Mouse (Mus musculus) gastrocnemius, adult 18-20 months (tissue): ENCODE data around the gene Ldhb. TPM values are rescaled to one million over a fixed set of nuclear protein-coding genes. Genes with fewer than 3 reads are reported as not detected.
"Not testable (repeated sequence)": the region's sequence is repeated elsewhere in the genome, so short reads cannot be mapped to it uniquely, and the experiment has no call there.

Experiments used
- DNase-seq: peaks from one replicate; pipeline ENCODE4 v3.0.0; 2021; ENCODE audit warnings: low spot score
- total RNA-seq, 2 experiments: library from RNA; stranded (reverse); gene quantifications; 2 replicates each; pipeline ENCODE4 v1.2.3; 2021

The Ldhb gene
- total RNA-seq, 2 experiments from 2014 or later: 379 to 613 TPM

GRCm38 (mm10) chr6:142514912-142515311 is 7.2 kb upstream of the Ldhb start:
- DNase-seq: no peak

GRCm38 (mm10) chr6:142512902-142513301 is 5.1 kb upstream of the Ldhb start:
- no peak for DNase-seq

DNA sequence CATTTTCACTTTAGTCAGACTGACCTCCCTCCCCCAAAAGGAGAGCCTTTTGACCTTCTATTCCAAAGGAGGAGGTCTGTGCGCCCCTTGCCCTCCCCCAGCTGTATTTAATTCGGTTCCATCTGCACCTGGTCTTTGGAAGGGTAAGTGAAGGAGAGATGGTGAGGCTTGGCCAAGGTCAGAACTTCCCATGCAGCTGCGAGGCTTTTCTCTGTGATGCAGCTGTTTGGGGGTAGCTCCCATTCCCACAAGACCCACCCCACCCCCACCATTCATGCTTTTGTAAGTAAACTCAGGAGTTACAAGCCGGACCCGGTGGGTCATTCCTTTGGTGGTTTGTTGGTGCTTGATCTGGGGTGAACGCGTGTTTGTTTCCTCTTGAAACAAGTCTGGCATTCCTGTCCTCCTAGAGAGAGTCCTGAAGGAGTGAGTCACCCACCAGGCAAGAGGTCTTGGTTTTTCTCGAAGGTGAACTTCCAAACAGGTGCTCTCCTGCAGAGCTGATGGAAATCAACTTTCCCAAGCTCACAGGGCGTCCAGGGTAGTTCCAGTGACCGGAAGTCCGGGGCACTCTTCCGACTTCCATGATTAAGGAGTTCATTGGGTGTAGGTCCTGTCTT is 3.9 kb upstream of the Ldhb start:
- no peak for DNase-seq

DNA sequence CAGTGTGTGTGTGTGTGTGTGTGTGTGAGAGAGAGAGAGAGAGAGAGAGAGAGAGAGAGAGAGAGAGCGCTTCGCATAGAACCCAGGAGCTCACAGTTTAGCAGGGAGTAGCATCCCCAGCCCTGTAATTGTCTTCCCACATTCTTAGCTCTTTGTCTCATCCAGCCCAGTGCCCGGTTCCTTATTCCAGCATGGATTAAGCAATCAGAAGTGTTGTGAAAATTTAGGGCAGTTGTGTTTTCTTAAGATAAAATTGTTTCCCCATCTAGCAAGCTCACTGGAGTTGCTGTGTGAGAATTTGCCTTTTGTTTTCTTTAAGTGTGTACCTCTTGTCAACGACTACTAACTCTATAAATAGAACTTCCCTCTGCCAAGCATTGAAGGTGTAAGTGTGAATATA is 906 bp upstream of the Ldhb start:
- no peak for DNase-seq

DNA sequence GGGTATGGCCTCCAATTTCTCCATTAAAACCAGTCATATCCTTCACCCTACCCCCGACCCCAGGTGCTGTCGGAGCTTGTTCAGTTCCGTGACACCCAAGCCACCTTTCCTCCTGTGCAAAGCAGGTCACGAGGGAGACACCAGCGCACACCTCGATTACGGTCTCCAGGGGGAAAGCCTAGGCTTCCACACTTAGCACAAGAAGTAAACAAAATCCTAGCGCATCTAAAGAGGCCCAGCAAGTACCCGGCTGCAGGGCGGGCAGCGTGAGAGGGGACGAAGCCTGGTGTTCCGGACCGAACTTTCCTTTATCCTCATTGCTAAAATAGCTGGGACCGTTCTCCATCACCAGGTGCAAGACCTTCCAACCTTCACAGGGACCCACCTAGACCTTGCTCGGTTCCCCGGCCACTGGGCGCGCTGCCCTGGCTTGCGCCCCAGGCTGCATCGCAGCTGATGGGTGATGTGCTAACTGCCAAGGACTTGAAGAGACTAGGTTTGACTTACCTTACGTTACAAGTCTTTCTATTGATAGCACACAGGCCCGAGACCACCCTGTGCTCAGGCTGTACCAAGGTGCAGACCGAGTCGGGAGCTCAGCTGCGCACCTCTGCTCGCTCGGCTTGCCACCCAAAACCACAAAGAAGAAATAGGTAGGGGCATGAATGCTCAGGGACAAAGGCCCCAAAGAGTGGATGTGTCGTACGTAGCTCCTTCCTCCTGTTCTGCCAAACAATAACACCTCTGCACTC is 548 bp downstream of the Ldhb start:
- no peak for DNase-seq

- DNase-seq: no peak
These were observed 1.3 kb downstream of the Ldhb start for GRCm38 (mm10) chr6:142506338-142507032.

GRCm38 (mm10) chr6:142503601-142504000 is 4.2 kb downstream of the Ldhb start:
- DNase-seq: no peak

DNA sequence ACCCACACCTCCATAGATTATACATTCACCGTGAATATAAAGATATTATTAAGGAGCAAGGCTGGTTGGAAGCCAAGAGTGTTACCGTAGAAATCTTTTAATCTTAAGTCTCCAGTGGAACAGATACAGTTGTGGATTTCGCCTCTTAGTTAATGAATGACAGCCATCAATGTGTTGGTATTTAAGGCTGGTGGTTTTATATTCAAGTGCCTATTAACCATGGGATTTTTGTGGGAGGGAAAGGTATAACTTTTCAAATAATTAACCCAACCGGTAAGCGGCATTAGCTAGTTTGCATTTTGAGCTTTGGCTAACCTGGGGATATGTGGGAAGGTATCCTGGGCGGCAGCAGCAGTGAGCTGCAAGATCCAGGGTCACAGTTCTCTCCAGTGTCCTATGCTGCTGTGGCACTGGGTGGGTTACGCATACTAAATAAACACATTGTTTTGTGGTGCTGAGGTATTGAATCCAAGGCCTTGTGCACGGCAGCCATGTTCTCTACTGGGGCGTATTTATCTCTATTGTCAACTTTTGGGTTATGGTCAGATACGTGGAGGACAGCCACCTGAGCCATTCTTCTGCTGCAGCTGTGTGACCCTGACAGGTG is 5.1 kb downstream of the Ldhb start:
- no peak for DNase-seq

GRCm38 (mm10) chr6:142490114-142490513 is 17.6 kb downstream of the Ldhb start:
- not testable (repeated sequence) for DNase-seq

DNA sequence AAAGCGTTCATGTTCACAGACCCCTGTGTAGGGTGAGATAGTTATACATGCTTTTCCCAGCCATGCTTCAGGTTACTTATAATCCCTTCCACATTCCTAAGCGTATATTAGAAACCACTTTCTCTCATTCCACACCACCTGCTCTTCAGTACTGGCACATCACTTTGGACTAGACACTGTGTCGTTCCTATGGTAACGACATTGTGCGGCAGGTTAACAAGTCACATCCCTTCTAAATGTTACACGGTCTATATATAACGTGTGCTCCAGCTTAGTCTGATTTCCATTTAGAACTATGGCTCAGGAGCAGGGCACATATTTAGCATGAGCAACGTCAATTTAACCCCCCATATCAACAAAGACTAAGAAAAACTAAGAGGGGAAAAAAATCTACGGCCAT is 20.1 kb downstream of the Ldhb start:
- no peak for DNase-seq

DNA sequence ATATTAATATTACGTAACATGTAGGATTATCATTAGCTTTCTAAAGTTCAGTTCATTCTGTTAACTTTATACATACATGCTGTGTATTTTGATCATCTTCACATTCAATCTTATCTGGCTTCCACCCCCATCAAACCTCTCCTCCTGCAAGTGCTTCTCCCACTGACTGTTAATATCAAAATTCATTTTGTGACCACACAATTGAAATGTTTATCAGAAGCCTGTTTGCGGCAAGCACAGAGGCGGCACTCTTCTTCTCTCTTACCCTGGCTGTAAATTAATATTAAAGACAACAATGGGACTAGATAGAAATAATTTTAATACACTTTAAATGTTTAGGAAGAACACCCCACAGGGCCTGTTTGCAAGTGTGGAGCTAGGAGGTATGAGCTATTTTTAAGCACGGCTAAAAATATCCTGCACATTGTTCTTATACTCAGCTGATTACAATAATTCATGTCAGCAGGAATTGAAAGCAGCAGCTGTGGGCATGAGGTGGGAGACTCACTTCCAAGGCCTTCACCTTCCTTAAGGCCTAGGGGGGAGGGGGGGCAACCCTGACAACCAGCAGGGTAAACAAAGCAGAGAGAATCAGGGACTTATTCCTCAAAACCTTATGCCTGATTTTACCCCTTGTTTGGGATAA is 22.2 kb downstream of the Ldhb start:
- no peak for DNase-seq

DNA sequence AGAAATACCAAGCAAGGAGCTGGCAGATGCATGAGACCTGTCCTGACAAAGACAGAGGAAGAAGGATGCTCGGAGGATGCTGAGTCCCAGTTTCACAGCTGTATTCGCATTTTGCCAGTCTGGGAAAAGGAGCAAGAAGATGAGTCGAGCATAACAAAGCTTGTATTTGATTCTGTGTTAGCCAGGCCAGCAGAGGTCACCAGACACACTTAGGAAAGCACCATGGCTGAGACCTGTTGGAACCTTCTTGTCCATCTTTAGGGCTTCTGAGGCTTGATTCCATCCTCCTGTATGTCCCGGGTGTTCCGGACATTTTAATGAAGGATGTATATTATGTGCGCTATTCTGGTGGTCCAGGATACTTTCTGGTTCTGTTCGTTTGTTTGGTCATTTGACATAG is 30.5 kb downstream of the Ldhb start:
- no peak for DNase-seq

GRCm38 (mm10) chr6:142472801-142473203 is 35.0 kb downstream of the Ldhb start, which contains the start of gene Gys2:
Gys2 (minus strand) TSS chr6:142473109.
- DNase-seq: no peak

DNA sequence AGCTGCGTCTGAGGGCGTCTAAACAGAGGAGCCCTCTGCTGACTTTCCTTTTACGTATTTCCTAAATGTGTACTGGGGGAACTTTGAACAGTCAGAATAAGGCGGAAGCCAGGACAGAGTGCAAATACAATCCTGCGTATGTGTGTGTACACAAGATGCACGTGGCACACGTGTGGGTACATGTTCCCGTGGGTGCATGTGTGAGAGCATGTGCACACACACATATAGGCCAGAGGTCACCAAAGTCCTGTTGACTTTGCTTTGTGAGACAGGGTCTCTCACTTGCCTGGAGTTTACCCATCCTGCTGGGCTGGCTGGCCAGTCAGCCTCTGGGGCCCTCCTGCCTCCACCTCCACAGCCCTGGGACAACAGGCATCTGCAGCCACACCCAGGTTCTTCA is 36.6 kb downstream of the Ldhb start:
- no peak for DNase-seq

DNA sequence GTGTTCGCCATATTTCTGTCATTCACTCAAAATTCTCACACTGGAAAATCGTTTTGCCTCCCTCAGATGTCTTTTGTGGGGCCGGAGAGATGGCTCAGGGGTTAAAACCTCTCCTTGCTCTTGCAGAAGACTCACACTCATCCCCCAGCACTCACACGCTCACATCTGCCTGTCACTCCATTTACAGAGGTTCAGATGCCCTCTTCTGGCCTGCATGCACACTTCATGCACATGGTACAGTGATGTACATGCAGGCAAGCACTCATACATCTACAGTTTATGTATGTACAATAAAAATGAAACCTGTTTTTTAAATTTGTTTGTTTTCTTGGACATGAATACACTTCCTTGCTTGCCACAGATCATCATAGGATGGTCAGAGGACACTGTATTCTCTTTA is 38.2 kb downstream of the Ldhb start:
- DNase-seq: no peak

GRCm38 (mm10) chr6:142462194-142462593 is 45.6 kb downstream of the Ldhb start:
- no peak for DNase-seq

DNA sequence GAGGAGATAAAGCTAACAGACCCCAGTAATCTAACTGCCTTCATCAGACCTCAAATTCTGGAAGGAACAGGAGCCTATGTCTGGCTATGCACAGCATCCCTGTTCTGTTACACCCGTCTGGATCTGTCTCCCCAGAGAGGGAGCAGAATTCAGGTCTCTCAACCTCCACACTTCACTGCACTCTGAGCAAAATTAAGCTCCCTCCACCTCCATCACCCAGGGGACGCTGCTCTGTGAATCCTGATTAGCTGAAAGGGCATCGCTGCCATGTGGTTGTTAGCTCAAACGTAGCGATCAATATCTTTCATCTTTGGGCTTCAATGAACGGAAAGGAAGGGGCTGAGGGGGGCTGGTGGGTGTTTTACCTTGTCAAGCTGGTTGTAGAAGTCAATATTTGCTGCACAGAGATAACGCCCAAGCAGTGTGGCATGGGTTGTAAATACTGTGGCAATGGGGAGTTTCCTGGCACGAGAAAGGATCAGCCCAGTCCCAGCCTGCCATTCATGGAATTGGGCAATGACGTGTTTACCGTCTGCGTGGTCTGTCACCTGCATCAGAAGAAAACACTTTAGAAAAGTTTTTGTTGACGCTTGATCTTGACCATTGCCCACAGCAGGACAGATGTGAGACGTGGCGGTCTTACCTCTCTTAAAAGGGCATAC is 48.6 kb downstream of the Ldhb start:
- no peak for DNase-seq

GRCm38 (mm10) chr6:142458010-142458409 is 49.7 kb downstream of the Ldhb start:
- no peak for DNase-seq

- no peak for DNase-seq
These were observed 52.3 kb downstream of the Ldhb start for GRCm38 (mm10) chr6:142455314-142455996.

DNA sequence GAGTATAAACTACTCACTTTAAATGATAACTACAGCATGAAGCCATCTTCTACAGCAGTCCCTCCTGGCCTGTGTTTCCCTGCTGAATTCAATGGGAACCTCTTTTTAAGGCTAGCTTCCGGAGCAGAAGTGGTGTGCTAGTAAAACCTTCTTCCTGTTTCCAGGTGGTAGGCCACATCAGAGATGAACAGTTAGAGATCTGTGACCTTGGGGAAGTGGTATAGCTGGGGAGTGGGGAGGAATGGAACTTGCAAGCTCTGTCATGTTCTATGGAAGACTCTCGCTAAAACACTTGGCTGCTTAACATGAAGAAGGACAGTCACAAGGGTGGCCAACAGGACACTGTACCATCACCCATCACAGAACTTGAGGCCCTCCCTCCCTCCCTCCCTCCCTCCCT is 54.4 kb downstream of the Ldhb start:
- no peak for DNase-seq

GRCm38 (mm10) chr6:142451381-142451780 is 56.4 kb downstream of the Ldhb start:
- DNase-seq: no peak
